Mouse (Mus musculus): ENCODE data around the gene 4930518I15Rik. TPM values are rescaled to one million over a fixed set of nuclear protein-coding genes. Genes with fewer than 3 reads are reported as not detected.
A peak's percentile ranks its signal among the peaks of the same experiment; 100 is the strongest.

4930518I15Rik gene
- total and polyA plus RNA-seq, 3 experiments, result 0.51 to 0.81 (median 0.72) TPM

GRCm38 (mm10) chr2:156877726-156878125, 20.0 kb upstream of the 4930518I15Rik start:
- in situ Hi-C loops (cut with MboI; ENCODE audit: low pct_ligation_motif_present, low pct_unique_long_range_greater_than_20kb, low sequenced_read_pairs), result loop anchor here (5.0 to 25.0 kb wide), 2 partner anchors 120 to 210 kb away; partner anchors contain the start of genes Soga1 and Tldc2
- no peak overlapping the region for H3K4me3 ChIP-seq (replicated peaks in 1 of 3; ENCODE audit: low read depth in 2 of 3, low read length in 2 of 3, poor library complexity in 1 of 3)
- H3K4me1 ChIP-seq (ENCODE audit: control insufficient read depth in 1 of 2, insufficient read depth in 2 of 2), result peaks cover 7 to 32% of the 10 kb centered on the region in 2 experiments
- H3K4me2 ChIP-seq (ENCODE audit: insufficient read depth, low read depth, poor library complexity, severe bottlenecking), result no peak overlapping the region
- H3K79me2 ChIP-seq (replicated peaks; ENCODE audit: control insufficient read depth, extremely low read depth, insufficient read depth, poor library complexity, severe bottlenecking), result no peaks in the 10 kb centered on the region
- no peak overlapping the region for H3K9ac ChIP-seq (ENCODE audit: insufficient read depth, low read depth)
- dilution Hi-C loops (cut with MboI; ENCODE audit: extremely low pct_ligation_motif_present, extremely low pct_unique_long_range_greater_than_20kb, low sequenced_read_pairs), result no loop called here
- peak; percentile 34 for DNase-seq (ENCODE audit: extremely low read depth)
- no peaks in the 10 kb centered on the region for H3K9me3 ChIP-seq (replicated peaks; ENCODE audit: low read length)
- no peak overlapping the region for H3K27ac ChIP-seq (ENCODE audit: insufficient read depth, low read depth)
- no peaks in the 10 kb centered on the region for H3K27me3 ChIP-seq (replicated peaks)
- TF ChIP-seq HCFC1 (IDR thresholded peaks at IDR 0.05; ENCODE audit: low read depth, low read length) (no peak), GABPA (IDR thresholded peaks at IDR 0.05; ENCODE audit: insufficient replicate concordance, low read depth, low read length) (no peak), ZC3H11A (IDR thresholded peaks at IDR 0.05; ENCODE audit: low read depth, low read length) (no peak), UBTF (IDR thresholded peaks at IDR 0.05; ENCODE audit: low read depth, low read length) (no peak), USF1 (IDR thresholded peaks at IDR 0.05; ENCODE audit: low read depth, low read length) (no peak), KAT2A (IDR thresholded peaks at IDR 0.05; ENCODE audit: insufficient replicate concordance, low read length) (no peak), JUND (conservative IDR thresholded peaks at IDR 0.05; ENCODE audit: low read depth, low read length) (no peak), SMC3 (IDR thresholded peaks at IDR 0.05; ENCODE audit: low read depth, low read length) (no peak), SIN3A (IDR thresholded peaks at IDR 0.05; ENCODE audit: low read length) (no peak), MAX (IDR thresholded peaks at IDR 0.05; ENCODE audit: low read length) (no peak), CHD2 (IDR thresholded peaks at IDR 0.05; ENCODE audit: low read length) (no peak), RAD21 (IDR thresholded peaks at IDR 0.05; ENCODE audit: low read depth, low read length) (no peak), TCF12 (IDR thresholded peaks at IDR 0.05; ENCODE audit: low read depth, low read length) (no peak), JUN (IDR thresholded peaks at IDR 0.05; ENCODE audit: insufficient read depth, low read depth, low read length) (no peak), EP300 (IDR thresholded peaks at IDR 0.05; ENCODE audit: low read length) (no peak), TBP (conservative IDR thresholded peaks at IDR 0.05; ENCODE audit: low read depth, low read length) (no peak), CTCF (conservative IDR thresholded peaks at IDR 0.05 in 1 of 2, IDR thresholded peaks at IDR 0.05 in 1 of 2; ENCODE audit: low read depth in 2 of 2, low read length in 2 of 2) (no peak), MYC (IDR thresholded peaks at IDR 0.05; ENCODE audit: low read depth, low read length) (no peak), ZKSCAN1 (IDR thresholded peaks at IDR 0.05; ENCODE audit: borderline replicate concordance, low read depth, low read length) (no peak), POLR2A (IDR thresholded peaks at IDR 0.05; ENCODE audit: low read depth, low read length) (no peak)
- H3K36me3 ChIP-seq (replicated peaks in 1 of 2; ENCODE audit: control insufficient read depth in 1 of 2, insufficient read depth in 1 of 2, low read length in 1 of 2), result peaks cover 18 to 32% of the 10 kb centered on the region in 2 experiments

- Histone ChIP-seq H3K4me2 (ENCODE audit: insufficient read depth, low read depth, poor library complexity, severe bottlenecking) (no peak overlapping the region), H3K36me3 (replicated peaks in 1 of 2; ENCODE audit: control insufficient read depth in 1 of 2, insufficient read depth in 1 of 2, low read length in 1 of 2) (peaks cover 34 to 60% of the 10 kb centered on the region in 2 experiments), H3K27ac (ENCODE audit: insufficient read depth, low read depth) (no peak overlapping the region), H3K27me3 (replicated peaks) (no peaks in the 10 kb centered on the region), H3K79me2 (replicated peaks; ENCODE audit: control insufficient read depth, extremely low read depth, insufficient read depth, poor library complexity, severe bottlenecking) (no peaks in the 10 kb centered on the region), H3K9me3 (replicated peaks; ENCODE audit: low read length) (no peaks in the 10 kb centered on the region), H3K4me3 (replicated peaks in 1 of 3; ENCODE audit: low read depth in 2 of 3, low read length in 2 of 3, poor library complexity in 1 of 3) (no peak overlapping the region), H3K9ac (ENCODE audit: insufficient read depth, low read depth) (no peak overlapping the region), H3K4me1 (ENCODE audit: control insufficient read depth in 1 of 2, insufficient read depth in 2 of 2) (peaks cover 4 to 21% of the 10 kb centered on the region in 2 experiments; a peak in 3 of 4 replicates)
- TF ChIP-seq BHLHE40 (IDR thresholded peaks at IDR 0.05; ENCODE audit: low read depth, low read length) (no peak), USF2 (conservative IDR thresholded peaks at IDR 0.05; ENCODE audit: low read depth, low read length) (no peak), SIN3A (IDR thresholded peaks at IDR 0.05; ENCODE audit: low read length) (no peak)
- in situ Hi-C loops (cut with MboI; ENCODE audit: low pct_ligation_motif_present, low pct_unique_long_range_greater_than_20kb, low sequenced_read_pairs), result loop anchor here (5.0 to 25.0 kb wide), 2 partner anchors 122 to 212 kb away; partner anchors contain the start of genes Soga1 and Tldc2
- dilution Hi-C loops (cut with MboI; ENCODE audit: extremely low pct_ligation_motif_present, extremely low pct_unique_long_range_greater_than_20kb, low sequenced_read_pairs), result no loop called here
- no peak for DNase-seq (ENCODE audit: extremely low read depth)
Measured at GRCm38 (mm10) chr2:156874760-156875510, 17.2 kb upstream of the 4930518I15Rik start.

All from CH12.LX (cell line).